Mouse (Mus musculus): ENCODE data around the gene Yipf1.

DNA sequence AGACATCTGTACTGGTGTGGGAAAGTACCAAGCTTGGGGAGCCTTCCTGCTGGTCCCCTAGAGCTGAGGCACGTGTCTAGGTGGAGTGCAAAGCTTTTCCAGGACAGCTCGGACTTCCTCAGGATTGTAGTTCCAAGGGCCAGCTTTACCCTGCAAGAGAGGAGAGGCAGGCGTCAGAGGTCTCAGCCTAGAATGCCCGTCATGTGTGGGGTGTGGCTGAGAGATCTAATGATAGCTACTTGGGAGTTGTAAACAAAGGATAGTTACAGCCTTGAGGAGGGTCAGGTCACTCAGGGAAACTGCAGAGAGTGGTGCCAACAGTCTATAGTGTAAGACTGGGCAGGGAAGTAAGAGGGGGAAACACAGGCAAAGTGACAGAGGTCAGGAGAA lies 21.9 kb upstream of the Yipf1 start:
- no peak for TF ChIP-seq POLR2A (IDR thresholded peaks at IDR 0.05; ENCODE audit: insufficient read length, low read depth)
- TF ChIP-seq TCF12 (IDR thresholded peaks at IDR 0.05; ENCODE audit: insufficient read depth, poor library complexity, severe bottlenecking): no peak
- TF ChIP-seq MYOD1 (IDR thresholded peaks at IDR 0.05; ENCODE audit: control insufficient read depth in 1 of 3, insufficient read length in 2 of 3, low read depth in 2 of 3): no peak
- no peak for TF ChIP-seq USF1 (IDR thresholded peaks at IDR 0.05; ENCODE audit: low read depth)
- TF ChIP-seq SRF (IDR thresholded peaks at IDR 0.05; ENCODE audit: control insufficient read depth, insufficient read length, low read depth): no peak
- TF ChIP-seq MAX (IDR thresholded peaks at IDR 0.05; ENCODE audit: low read depth): no peak
